Mouse (Mus musculus) G1E-ER4 (cell line): ENCODE data around the gene Olfr1373. TPM values are rescaled to one million over a fixed set of nuclear protein-coding genes. Genes with fewer than 3 reads are reported as not detected.
"Not testable (repeated sequence)": the region's sequence is repeated elsewhere in the genome, so short reads cannot be mapped to it uniquely, and the experiment has no call there.

ENCODE experiments used
- GATA1 ChIP-seq: IDR thresholded peaks from one replicate; pipeline ENCODE4 v1.8.0; 2012; ENCODE audit warnings: low read length, inconsistent platforms
- polyA plus RNA-seq: library from polyadenylated mRNA; stranded (reverse); fragments of >175 nt; gene quantifications from 2 replicates; pipeline ENCODE4 v1.2.3, GENCODE M21; 2012

Olfr1373 gene
- not detected in 2 replicates for polyA plus RNA-seq

GRCm38 (mm10) chr11:52145428-52145827 lies at the start of gene Olfr1373:
TSS of gene Olfr1373 (minus strand) at chr11:52145528.
- not testable (repeated sequence) for TF ChIP-seq GATA1

- no peak for TF ChIP-seq GATA1
These were observed 23.1 kb upstream of the Olfr1373 start for GRCm38 (mm10) chr11:52168461-52168860.

GRCm38 (mm10) chr11:52167126-52167525 lies 21.8 kb upstream of the Olfr1373 start:
- TF ChIP-seq GATA1 = no peak

GRCm38 (mm10) chr11:52163926-52164325 lies 18.6 kb upstream of the Olfr1373 start:
- no peak for TF ChIP-seq GATA1

GRCm38 (mm10) chr11:52130451-52131068 lies 14.8 kb downstream of the Olfr1373 start:
- TF ChIP-seq GATA1 = no peak

- no peak for TF ChIP-seq GATA1
These were observed 15.5 kb downstream of the Olfr1373 start for GRCm38 (mm10) chr11:52129621-52130450.

- TF ChIP-seq GATA1 = no peak
These were observed 16.2 kb downstream of the Olfr1373 start for GRCm38 (mm10) chr11:52129171-52129570.

GRCm38 (mm10) chr11:52128316-52129061 lies 16.8 kb downstream of the Olfr1373 start:
- TF ChIP-seq GATA1 = no peak

- no peak for TF ChIP-seq GATA1
These were observed 17.6 kb downstream of the Olfr1373 start for GRCm38 (mm10) chr11:52127760-52128159.

- no peak for TF ChIP-seq GATA1
These were observed 18.2 kb downstream of the Olfr1373 start for GRCm38 (mm10) chr11:52127169-52127568.

- TF ChIP-seq GATA1 = no peak
These were observed 20.9 kb downstream of the Olfr1373 start for GRCm38 (mm10) chr11:52124468-52124867.

- no peak for TF ChIP-seq GATA1
These were observed 23.3 kb downstream of the Olfr1373 start for GRCm38 (mm10) chr11:52122045-52122444.

GRCm38 (mm10) chr11:52117156-52117555 lies 28.2 kb downstream of the Olfr1373 start:
- no peak for TF ChIP-seq GATA1

- TF ChIP-seq GATA1 = peak; percentile 63
These were observed 29.8 kb downstream of the Olfr1373 start for GRCm38 (mm10) chr11:52115479-52115878.

- no peak for TF ChIP-seq GATA1
These were observed 35.9 kb downstream of the Olfr1373 start for GRCm38 (mm10) chr11:52109421-52109820.

- no peak for TF ChIP-seq GATA1
These were observed 36.5 kb downstream of the Olfr1373 start for GRCm38 (mm10) chr11:52108796-52109195.
